Mouse (Mus musculus) urinary bladder, adult 18-20 months (tissue): Measurements from ENCODE around the gene Tom1l1.

Experiments
- DNase-seq, 2 experiments: peaks; one replicate each; pipeline ENCODE4 v3.0.0; 2022; ENCODE audit warnings: low spot score in 2 of 2, mixed read lengths in 2 of 2

The Tom1l1 gene

GRCm38 (mm10) chr11:90675479-90676110 lies 12.6 kb downstream of the Tom1l1 start:
- no peak for DNase-seq

- DNase-seq = no peak
Measured at GRCm38 (mm10) chr11:90667325-90667724, 20.8 kb downstream of the Tom1l1 start.

- no peak for DNase-seq
Measured at GRCm38 (mm10) chr11:90666916-90667315, 21.2 kb downstream of the Tom1l1 start.

GRCm38 (mm10) chr11:90666144-90666757 lies 21.9 kb downstream of the Tom1l1 start:
- no peak for DNase-seq

GRCm38 (mm10) chr11:90665161-90665560 lies 23.0 kb downstream of the Tom1l1 start:
- DNase-seq = peak in 1 of 2 experiments; percentile 13

- no peak for DNase-seq
Measured at GRCm38 (mm10) chr11:90664345-90664986, 23.7 kb downstream of the Tom1l1 start.

GRCm38 (mm10) chr11:90663618-90664297 lies 24.4 kb downstream of the Tom1l1 start:
- DNase-seq = no peak

GRCm38 (mm10) chr11:90663052-90663451 lies 25.1 kb downstream of the Tom1l1 start:
- DNase-seq = no peak

- DNase-seq = no peak
Measured at GRCm38 (mm10) chr11:90660662-90661061, 27.5 kb downstream of the Tom1l1 start.

GRCm38 (mm10) chr11:90657527-90657926 lies 30.6 kb downstream of the Tom1l1 start:
- no peak for DNase-seq

GRCm38 (mm10) chr11:90652603-90653002 lies 35.6 kb downstream of the Tom1l1 start:
- no peak for DNase-seq

- DNase-seq = no peak
Measured at GRCm38 (mm10) chr11:90650231-90650885, 37.8 kb downstream of the Tom1l1 start.

GRCm38 (mm10) chr11:90649777-90650176 lies 38.4 kb downstream of the Tom1l1 start:
- DNase-seq = no peak

- DNase-seq = peak in 1 of 2 experiments; percentile 4
Measured at GRCm38 (mm10) chr11:90638312-90638830, 49.8 kb downstream of the Tom1l1 start.

GRCm38 (mm10) chr11:90637440-90638311 lies 50.5 kb downstream of the Tom1l1 start, which contains the start of the genes Stxbp4 and Cox11:
Stxbp4 (minus strand) TSS chr11:90638084.
Cox11 (plus strand) TSS chr11:90638173.
- peak; percentile 86 to 89 for DNase-seq

- no peak for DNase-seq
Measured at GRCm38 (mm10) chr11:90634661-90635060, 53.5 kb downstream of the Tom1l1 start.

GRCm38 (mm10) chr11:90632480-90632879 lies 55.7 kb downstream of the Tom1l1 start:
- DNase-seq = no peak

- DNase-seq = no peak
Measured at GRCm38 (mm10) chr11:90627751-90628150, 60.4 kb downstream of the Tom1l1 start.

GRCm38 (mm10) chr11:90625174-90625573 lies 63.0 kb downstream of the Tom1l1 start:
- DNase-seq = no peak

GRCm38 (mm10) chr11:90623477-90623876 lies 64.7 kb downstream of the Tom1l1 start:
- DNase-seq = no peak

- DNase-seq = no peak
Measured at GRCm38 (mm10) chr11:90622500-90622899, 65.7 kb downstream of the Tom1l1 start.
